ENCODE assay signal across 8 mouse cellular contexts in the genomic region with DNA sequence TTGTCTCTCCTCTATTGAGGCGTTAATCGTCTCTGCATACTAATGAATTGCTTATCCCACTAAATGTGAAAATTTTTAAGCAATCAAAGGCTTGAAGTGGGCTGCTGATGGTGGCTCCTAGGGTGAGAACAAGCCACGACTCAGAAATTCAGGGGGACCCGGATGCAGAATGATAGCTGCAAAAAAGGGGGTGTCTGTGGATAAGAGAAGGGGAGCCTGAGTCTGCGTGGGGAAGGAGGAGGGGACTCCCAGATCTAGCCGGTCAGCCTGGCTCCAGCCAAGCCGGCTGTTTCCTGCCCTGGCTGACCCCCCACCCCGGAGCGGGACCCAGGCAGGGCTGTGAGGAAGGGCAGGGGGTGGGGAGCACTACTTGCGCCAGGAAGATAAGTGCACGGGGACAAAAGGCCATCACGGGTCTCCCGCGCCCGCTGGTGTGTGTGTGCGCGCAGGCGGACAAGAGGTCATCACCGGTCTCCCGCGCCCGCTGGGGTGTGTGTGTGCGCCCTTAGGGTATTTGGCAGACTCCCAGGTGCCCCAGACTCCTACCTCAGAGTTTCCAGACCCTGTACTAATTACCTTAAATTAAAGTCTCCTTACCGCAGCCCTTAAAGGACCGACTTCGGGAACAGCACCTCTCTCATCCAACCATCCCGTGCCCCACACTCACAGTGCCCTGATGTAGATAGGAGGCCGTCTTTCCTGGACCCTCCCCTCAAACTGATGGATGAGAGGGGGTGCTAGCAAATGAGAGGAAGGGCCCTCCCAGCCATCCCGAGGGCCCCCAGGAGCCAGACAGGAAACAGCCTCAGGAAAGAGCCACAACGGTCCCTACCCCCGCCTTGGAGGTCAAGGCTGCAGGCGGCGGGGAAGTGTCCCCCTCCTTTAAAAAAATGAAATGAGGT. TPM values are rescaled to one million over a fixed set of nuclear protein-coding genes. Genes with fewer than 3 reads are reported as not detected.
A peak's percentile ranks its signal among the peaks of the same experiment; 100 is the strongest.
DNase-seq lines count a peak whose midpoint lies in the region; ATAC-seq and TF ChIP-seq lines count a peak whose summit lies in the region.

No protein-coding gene starts in this region.

- TF ChIP-seq CTCF in stomach, postnatal 0 days (IDR thresholded peaks at IDR 0.05; ENCODE audit: low read depth): no peak

- no peak for ATAC-seq in embryonic facial prominence, embryonic 11.5 days (replicated peaks; ENCODE audit: insufficient number of reproducible peaks, low FRiP score, low TSS enrichment, low read depth)
- peak; percentile 73 for ATAC-seq in heart, embryonic 12.5 days (ENCODE audit: insufficient number of reproducible peaks, low FRiP score)
- ATAC-seq in kidney, embryonic 14.5 days (ENCODE audit: low FRiP score, low TSS enrichment): peak; percentile 29; the same call in 1 of the 2 replicates
- ATAC-seq in lung, embryonic 16.5 days (ENCODE audit: low read depth): peak; percentile 44
- ATAC-seq in stomach, postnatal 0 days (ENCODE audit: low FRiP score, low TSS enrichment): no peak

- peak overlapping the region; percentile 93 for H3K4me3 ChIP-seq in embryonic facial prominence, embryonic 11.5 days (ENCODE audit: low read depth, low read length)
- H3K4me3 ChIP-seq in heart, embryonic 12.5 days: peak overlapping the region; percentile 83
- peak overlapping the region; percentile 87 for H3K4me3 ChIP-seq in kidney, embryonic 14.5 days (ENCODE audit: low read length)
- peak overlapping the region; percentile 90 for H3K4me3 ChIP-seq in lung, embryonic 16.5 days (ENCODE audit: low read length)
- peak overlapping the region; percentile 81 for H3K4me3 ChIP-seq in stomach, postnatal 0 days (ENCODE audit: low read depth, low read length)

- peak overlapping the region; percentile 97 for H3K9ac ChIP-seq in embryonic facial prominence, embryonic 11.5 days (replicated peaks; ENCODE audit: low read length)
- H3K9ac ChIP-seq in heart, embryonic 12.5 days: peak overlapping the region; percentile 71
- H3K9ac ChIP-seq in kidney, embryonic 14.5 days (ENCODE audit: low read depth, low read length): peak overlapping the region; percentile 96
- peak overlapping the region; percentile 70 for H3K9ac ChIP-seq in lung, embryonic 16.5 days (ENCODE audit: low read length)
- peak overlapping the region; percentile 18 for H3K9ac ChIP-seq in stomach, postnatal 0 days (ENCODE audit: low read length)

- TF ChIP-seq EP300 in stomach, postnatal 0 days (optimal IDR thresholded peaks at IDR 0.05): no peak

- DNase-seq in ES-CJ7 (ENCODE audit: low read depth, low spot score): peak; percentile 42
- DNase-seq in embryonic facial prominence, embryonic 11.5 days (ENCODE audit: low spot score): peak; percentile 56
- DNase-seq in stomach, postnatal 0 days (ENCODE audit: low spot score): peak; percentile 52
- DNase-seq in thymus, adult 18-20 months: no peak
- no peak for DNase-seq in natural killer cell, adult 2 months (ENCODE audit: low spot score in 2 of 2)

- no peaks in the 10 kb centered on the region for H3K9me3 ChIP-seq in embryonic facial prominence, embryonic 11.5 days (replicated peaks; ENCODE audit: control insufficient read depth, low read length)
- H3K9me3 ChIP-seq in heart, embryonic 12.5 days (replicated peaks): no peaks in the 10 kb centered on the region
- no peaks in the 10 kb centered on the region for H3K9me3 ChIP-seq in kidney, embryonic 14.5 days (ENCODE audit: control insufficient read depth, low read length)
- no peaks in the 10 kb centered on the region for H3K9me3 ChIP-seq in lung, embryonic 16.5 days (ENCODE audit: control insufficient read depth, low read length)
- no peaks in the 10 kb centered on the region for H3K9me3 ChIP-seq in stomach, postnatal 0 days (ENCODE audit: control insufficient read depth, low read length)

- H3K4me2 ChIP-seq in embryonic facial prominence, embryonic 11.5 days (ENCODE audit: low read depth, low read length): peak overlapping the region; percentile 81
- H3K4me2 ChIP-seq in heart, embryonic 12.5 days: peak overlapping the region; percentile 94
- H3K4me2 ChIP-seq in kidney, embryonic 14.5 days (replicated peaks; ENCODE audit: low read depth, low read length): peak overlapping the region; percentile 66
- H3K4me2 ChIP-seq in lung, embryonic 16.5 days (ENCODE audit: low read depth, low read length): peak overlapping the region; percentile 62
- H3K4me2 ChIP-seq in stomach, postnatal 0 days (replicated peaks; ENCODE audit: low read depth): peak overlapping the region; percentile 91

- H3K27me3 ChIP-seq in embryonic facial prominence, embryonic 11.5 days (ENCODE audit: control insufficient read depth, insufficient read depth, low read length): no peaks in the 10 kb centered on the region
- no peaks in the 10 kb centered on the region for H3K27me3 ChIP-seq in heart, embryonic 12.5 days (replicated peaks)
- no peaks in the 10 kb centered on the region for H3K27me3 ChIP-seq in kidney, embryonic 14.5 days (ENCODE audit: control insufficient read depth, insufficient read depth, low read length)
- no peaks in the 10 kb centered on the region for H3K27me3 ChIP-seq in lung, embryonic 16.5 days (ENCODE audit: control insufficient read depth, insufficient read depth, low read depth, low read length)
- no peaks in the 10 kb centered on the region for H3K27me3 ChIP-seq in stomach, postnatal 0 days (ENCODE audit: control insufficient read depth, insufficient read depth, low read length)

- H3K36me3 ChIP-seq in embryonic facial prominence, embryonic 11.5 days (replicated peaks; ENCODE audit: control insufficient read depth, insufficient read depth, low read depth, low read length): no peaks in the 10 kb centered on the region
- peaks cover 6% of the 10 kb centered on the region for H3K36me3 ChIP-seq in heart, embryonic 12.5 days
- peaks cover 3% of the 10 kb centered on the region; the same call in 1 of the 2 replicates for H3K36me3 ChIP-seq in kidney, embryonic 14.5 days (ENCODE audit: control insufficient read depth, insufficient read depth, low read length)
- H3K36me3 ChIP-seq in lung, embryonic 16.5 days (ENCODE audit: control insufficient read depth, insufficient read depth, low read length): no peaks in the 10 kb centered on the region
- no peaks in the 10 kb centered on the region; the same call in 1 of the 2 replicates for H3K36me3 ChIP-seq in stomach, postnatal 0 days (ENCODE audit: control insufficient read depth, insufficient read depth, low read length)

- peak overlapping the region; percentile 95 for H3K27ac ChIP-seq in embryonic facial prominence, embryonic 11.5 days (replicated peaks; ENCODE audit: low read depth, low read length)
- H3K27ac ChIP-seq in heart, embryonic 12.5 days (ENCODE audit: poor library complexity, severe bottlenecking): peak overlapping the region; percentile 95
- peak overlapping the region; percentile 96 for H3K27ac ChIP-seq in kidney, embryonic 14.5 days (ENCODE audit: low read depth, low read length)
- peak overlapping the region; percentile 99 for H3K27ac ChIP-seq in lung, embryonic 16.5 days (ENCODE audit: low read length)
- peak overlapping the region; percentile 96 for H3K27ac ChIP-seq in stomach, postnatal 0 days (replicated peaks)

- WGBS in embryonic facial prominence, embryonic 11.5 days: under 1% methylated on average over 33 of the region's 33 CpGs
- under 1% methylated on average over 33 of the region's 33 CpGs for WGBS in heart, embryonic 12.5 days
- WGBS in kidney, embryonic 14.5 days: 1% methylated on average over 33 of the region's 33 CpGs
- 1% methylated on average over 33 of the region's 33 CpGs for WGBS in lung, embryonic 16.5 days
- 6% methylated on average over 33 of the region's 33 CpGs for WGBS in stomach, postnatal 0 days

- H3K4me1 ChIP-seq in embryonic facial prominence, embryonic 11.5 days (ENCODE audit: control insufficient read depth, insufficient read depth, low read length): 0 out of 2 replicates have a peak, but pooled peaks cover 6% of the 10 kb centered on the region
- H3K4me1 ChIP-seq in heart, embryonic 12.5 days (replicated peaks): peaks cover 56% of the 10 kb centered on the region
- peaks cover 38% of the 10 kb centered on the region; the same call in 1 of the 2 replicates for H3K4me1 ChIP-seq in kidney, embryonic 14.5 days (ENCODE audit: control insufficient read depth, insufficient read depth, low read length)
- peaks cover 50% of the 10 kb centered on the region for H3K4me1 ChIP-seq in lung, embryonic 16.5 days (replicated peaks; ENCODE audit: control insufficient read depth, insufficient read depth, low read length)
- H3K4me1 ChIP-seq in stomach, postnatal 0 days (replicated peaks; ENCODE audit: control insufficient read depth, insufficient read depth): peaks cover 5% of the 10 kb centered on the region; the same call in 1 of the 2 replicates

RNA-seq across cellular contexts. Expression of a gene that starts 1.2 kb away (rescaled TPM):
- 46.4 and 52.3 TPM in 2 replicates for polyA plus RNA-seq in embryonic facial prominence, embryonic 11.5 days (2014; fragmentation: Nextera tagmentation; extraction: Ambion mirVana)
- 53.1 and 55.6 TPM in 2 replicates for polyA plus RNA-seq in heart, embryonic 12.5 days (2016; fragmentation: Nextera tagmentation; extraction: Ambion mirVana)
- 30.9 and 58.9 TPM in 2 replicates for polyA plus RNA-seq in kidney, embryonic 14.5 days (2014; fragmentation: Nextera tagmentation; extraction: Ambion mirVana)
- polyA plus RNA-seq in lung, embryonic 16.5 days (2015; fragmentation: Nextera tagmentation; extraction: Ambion mirVana): 50.7 and 56.9 TPM in 2 replicates
- 12.1 and 13.9 TPM in 2 replicates for polyA plus RNA-seq in stomach, postnatal 0 days (2015; fragmentation: Nextera tagmentation; extraction: Ambion mirVana)

RNA-seq across cellular contexts. Expression of a gene that starts 15.3 kb away (rescaled TPM):
- polyA plus RNA-seq in embryonic facial prominence, embryonic 11.5 days (2014; fragmentation: Nextera tagmentation; extraction: Ambion mirVana): 3.0 and 4.2 TPM in 2 replicates
- 9.4 and 10.2 TPM in 2 replicates for polyA plus RNA-seq in heart, embryonic 12.5 days (2016; fragmentation: Nextera tagmentation; extraction: Ambion mirVana)
- polyA plus RNA-seq in kidney, embryonic 14.5 days (2014; fragmentation: Nextera tagmentation; extraction: Ambion mirVana): 5.7 and 8.5 TPM in 2 replicates
- 11.6 and 12.5 TPM in 2 replicates for polyA plus RNA-seq in lung, embryonic 16.5 days (2015; fragmentation: Nextera tagmentation; extraction: Ambion mirVana)
- 6.5 and 7.2 TPM in 2 replicates for polyA plus RNA-seq in stomach, postnatal 0 days (2015; fragmentation: Nextera tagmentation; extraction: Ambion mirVana)

RNA-seq across cellular contexts. Expression of a gene that starts 34.5 kb away (rescaled TPM):
- 40.3 and 51.8 TPM in 2 replicates for polyA plus RNA-seq in embryonic facial prominence, embryonic 11.5 days (2014; fragmentation: Nextera tagmentation; extraction: Ambion mirVana)
- polyA plus RNA-seq in heart, embryonic 12.5 days (2016; fragmentation: Nextera tagmentation; extraction: Ambion mirVana): 46.3 and 47.0 TPM in 2 replicates
- polyA plus RNA-seq in kidney, embryonic 14.5 days (2014; fragmentation: Nextera tagmentation; extraction: Ambion mirVana): 52.7 and 62.5 TPM in 2 replicates
- polyA plus RNA-seq in lung, embryonic 16.5 days (2015; fragmentation: Nextera tagmentation; extraction: Ambion mirVana): 90.5 and 94.0 TPM in 2 replicates
- 46.4 and 47.9 TPM in 2 replicates for polyA plus RNA-seq in stomach, postnatal 0 days (2015; fragmentation: Nextera tagmentation; extraction: Ambion mirVana)

RNA-seq across cellular contexts. Expression of a gene that starts 41.3 kb away (rescaled TPM):
- polyA plus RNA-seq in embryonic facial prominence, embryonic 11.5 days (2014; fragmentation: Nextera tagmentation; extraction: Ambion mirVana): 136 and 148 TPM in 2 replicates
- 106 and 107 TPM in 2 replicates for polyA plus RNA-seq in heart, embryonic 12.5 days (2016; fragmentation: Nextera tagmentation; extraction: Ambion mirVana)
- 104 and 141 TPM in 2 replicates for polyA plus RNA-seq in kidney, embryonic 14.5 days (2014; fragmentation: Nextera tagmentation; extraction: Ambion mirVana)
- 141 and 144 TPM in 2 replicates for polyA plus RNA-seq in lung, embryonic 16.5 days (2015; fragmentation: Nextera tagmentation; extraction: Ambion mirVana)
- 29.3 and 31.6 TPM in 2 replicates for polyA plus RNA-seq in stomach, postnatal 0 days (2015; fragmentation: Nextera tagmentation; extraction: Ambion mirVana)

RNA-seq across cellular contexts. Expression of a gene that starts 54.3 kb away (rescaled TPM):
- 6.6 and 7.8 TPM in 2 replicates for polyA plus RNA-seq in embryonic facial prominence, embryonic 11.5 days (2014; fragmentation: Nextera tagmentation; extraction: Ambion mirVana)
- 10.1 and 10.6 TPM in 2 replicates for polyA plus RNA-seq in heart, embryonic 12.5 days (2016; fragmentation: Nextera tagmentation; extraction: Ambion mirVana)
- 6.2 and 6.4 TPM in 2 replicates for polyA plus RNA-seq in kidney, embryonic 14.5 days (2014; fragmentation: Nextera tagmentation; extraction: Ambion mirVana)
- polyA plus RNA-seq in lung, embryonic 16.5 days (2015; fragmentation: Nextera tagmentation; extraction: Ambion mirVana): 5.1 and 5.6 TPM in 2 replicates
- 11.0 and 11.4 TPM in 2 replicates for polyA plus RNA-seq in stomach, postnatal 0 days (2015; fragmentation: Nextera tagmentation; extraction: Ambion mirVana)

Comparison
In these comparisons a context has a peak if more than half of its experiments do, and no peak if none do; other contexts are left out.
1. DNase-seq: peak in ES-CJ7 (single experiment), embryonic facial prominence, embryonic 11.5 days (single experiment) and stomach, postnatal 0 days (single experiment); none in thymus, adult 18-20 months (0 of 2) and natural killer cell, adult 2 months (0 of 2).
2. ATAC-seq: peak in heart, embryonic 12.5 days (single experiment), kidney, embryonic 14.5 days (single experiment) and lung, embryonic 16.5 days (single experiment); none in embryonic facial prominence, embryonic 11.5 days (single experiment) and stomach, postnatal 0 days (single experiment).
3. H3K9ac ChIP-seq: peak in every context shown above with its lines; median percentile 97 in embryonic facial prominence, embryonic 11.5 days; 96 in kidney, embryonic 14.5 days; 71 in heart, embryonic 12.5 days; 70 in lung, embryonic 16.5 days; 18 in stomach, postnatal 0 days.
4. Peak in every context shown above with its lines, with median percentiles within 50 percentile points of each other: H3K27ac ChIP-seq, H3K4me2 ChIP-seq and H3K4me3 ChIP-seq.